Mouse (Mus musculus) brain, embryonic 14.5 days (tissue): ENCODE measurements around the gene Necab2.

Experiments
- CTCF ChIP-seq: fragments of 200-500 bp; IDR thresholded peaks from 2 replicates; pipeline ENCODE4 v1.5.1; 2012; ENCODE audit warnings: inconsistent platforms, mild to moderate bottlenecking, moderate library complexity, borderline replicate concordance; ENCODE audit not compliant: insufficient read depth, insufficient read length; ENCODE audit errors: extremely low read depth
- POLR2A ChIP-seq: fragments of 200-500 bp; IDR thresholded peaks from 2 replicates; pipeline ENCODE4 v1.6.1; 2012; ENCODE audit warnings: mild to moderate bottlenecking, inconsistent platforms, borderline replicate concordance; ENCODE audit not compliant: poor library complexity, insufficient read depth, insufficient read length, severe bottlenecking; ENCODE audit errors: extremely low read depth

GRCm38 (mm10) chr8:119466105-119466504 is 19.6 kb downstream of the Necab2 start:
- TF ChIP-seq CTCF (no peak), POLR2A (no peak)
